Mouse (Mus musculus) adrenal gland, postnatal 36 days (tissue): ENCODE data around the gene 4933402N03Rik. TPM values are rescaled to one million over a fixed set of nuclear protein-coding genes. Genes with fewer than 3 reads are reported as not detected.

ENCODE experiments used
- DNase-seq, 2 experiments: peaks; one replicate each; pipeline ENCODE4 v3.0.0; 2021; ENCODE audit warnings: mixed read lengths in 1 of 2
- long read RNA-seq, 2 experiments: library from polyadenylated mRNA; stranded (forward); transcript quantifications; one replicate each; pipeline ENCODE4 v2.0.0; 2021; ENCODE audit warnings: borderline sequencing depth in 2 of 2
- total RNA-seq, 2 experiments: library from RNA; stranded (reverse); gene quantifications; 2 replicates each; pipeline ENCODE4 v1.2.3; 2021

The 4933402N03Rik gene
- total RNA-seq, result not detected
- long read RNA-seq, experiment 1, result 0 reads
- long read RNA-seq, experiment 2, result 0 reads

DNA sequence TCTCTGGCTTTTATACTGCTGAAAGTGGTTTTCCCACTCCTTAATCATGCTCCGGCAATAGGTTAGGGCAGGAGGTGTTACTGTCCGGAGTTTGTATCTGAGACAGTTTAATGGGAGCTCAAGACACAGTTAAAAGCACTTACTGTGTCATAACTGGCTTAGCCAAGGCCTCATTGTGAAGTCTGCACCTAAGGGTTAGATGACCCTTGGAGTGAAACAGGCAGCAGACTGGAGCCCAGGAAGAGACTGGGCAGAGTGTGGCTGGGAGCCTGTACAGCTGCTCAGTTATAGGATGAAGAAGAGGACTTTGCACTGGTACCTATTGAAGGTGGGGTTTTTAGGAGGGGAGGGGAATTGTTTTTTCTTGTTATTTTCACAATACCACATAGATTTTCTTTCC lies at the start of gene 4933402N03Rik:
Gene 4933402N03Rik, minus strand, starts transcription at position 101 of the 400 bp plus-strand sequence.
- no peak for DNase-seq

- DNase-seq, result no peak
These were observed 41.9 kb upstream of the 4933402N03Rik start for GRCm38 (mm10) chr7:131187996-131188395.

- no peak for DNase-seq
These were observed 40.9 kb upstream of the 4933402N03Rik start for GRCm38 (mm10) chr7:131187047-131187446.

DNA sequence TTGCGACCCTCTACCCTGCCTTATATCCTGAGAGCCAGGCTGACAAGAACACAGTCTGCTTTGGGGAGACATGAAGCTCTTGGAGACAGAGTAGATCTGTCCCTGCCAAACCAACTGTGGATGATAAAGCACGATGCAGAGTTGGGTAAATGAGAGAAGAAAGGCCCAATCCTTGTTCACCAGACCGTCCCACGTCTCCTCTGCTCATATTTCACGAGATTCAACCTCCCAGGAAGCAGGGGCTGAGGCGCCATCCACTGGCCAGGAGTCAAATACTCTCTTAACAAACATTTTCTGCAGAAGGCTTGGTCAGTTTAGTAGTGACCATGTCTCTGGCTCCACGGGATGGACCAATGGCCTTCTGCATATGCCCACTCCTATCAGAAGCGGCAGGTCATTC lies 38.2 kb upstream of the 4933402N03Rik start:
- no peak for DNase-seq

GRCm38 (mm10) chr7:131182685-131183084 lies 36.6 kb upstream of the 4933402N03Rik start:
- DNase-seq, result peak; percentile 46 to 69

DNA sequence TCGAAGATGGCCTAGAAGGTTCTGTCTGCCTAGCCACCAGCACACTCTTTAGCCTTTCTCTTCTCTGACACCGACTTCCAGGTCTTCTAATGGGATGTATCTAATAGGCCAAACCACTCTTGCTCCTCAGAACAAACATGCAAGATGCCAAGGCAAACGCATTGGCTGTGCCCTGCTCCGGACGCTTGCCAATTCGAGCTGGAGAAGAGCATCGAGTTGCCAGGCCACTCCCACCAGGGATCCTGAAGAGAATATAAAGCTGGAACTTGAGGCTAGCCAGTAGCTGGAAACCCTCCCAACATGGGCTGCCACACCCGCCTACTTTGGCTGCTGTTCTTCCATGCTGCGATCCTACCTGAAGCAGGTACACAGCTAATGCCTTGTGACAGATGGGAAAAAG lies 28.0 kb upstream of the 4933402N03Rik start, which contains the start of gene 5430419D17Rik:
Gene 5430419D17Rik, plus strand, starts transcription at position 282 of the 400 bp plus-strand sequence.
- DNase-seq, result no peak

GRCm38 (mm10) chr7:131169099-131169498 lies 23.0 kb upstream of the 4933402N03Rik start:
- DNase-seq, result no peak

GRCm38 (mm10) chr7:131167771-131168170 lies 21.7 kb upstream of the 4933402N03Rik start:
- no peak for DNase-seq

DNA sequence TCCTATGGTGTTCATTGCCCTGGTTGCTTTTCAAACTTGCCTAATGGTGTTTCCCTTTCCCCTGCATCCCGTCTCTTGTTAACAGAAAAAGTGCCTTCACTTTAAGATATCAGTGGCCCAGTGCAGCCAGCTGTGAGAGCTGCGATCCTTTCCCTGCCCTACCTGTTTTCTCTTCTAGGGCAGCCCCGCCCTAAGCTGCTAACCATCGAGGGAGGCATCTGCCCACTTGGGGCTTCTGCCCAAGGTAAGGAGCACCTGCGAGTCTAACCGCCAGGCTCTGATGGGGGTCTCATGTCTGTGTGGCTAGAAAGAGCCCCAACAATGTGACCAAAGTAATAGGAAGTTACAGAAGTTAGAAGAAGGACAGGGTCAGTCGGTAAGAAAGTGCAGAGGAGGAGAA lies 16.1 kb upstream of the 4933402N03Rik start:
- DNase-seq, result no peak

- no peak for DNase-seq
These were observed 6.9 kb upstream of the 4933402N03Rik start for GRCm38 (mm10) chr7:131153044-131153443.

- DNase-seq, result no peak
These were observed 4.1 kb upstream of the 4933402N03Rik start for GRCm38 (mm10) chr7:131150179-131150578.

DNA sequence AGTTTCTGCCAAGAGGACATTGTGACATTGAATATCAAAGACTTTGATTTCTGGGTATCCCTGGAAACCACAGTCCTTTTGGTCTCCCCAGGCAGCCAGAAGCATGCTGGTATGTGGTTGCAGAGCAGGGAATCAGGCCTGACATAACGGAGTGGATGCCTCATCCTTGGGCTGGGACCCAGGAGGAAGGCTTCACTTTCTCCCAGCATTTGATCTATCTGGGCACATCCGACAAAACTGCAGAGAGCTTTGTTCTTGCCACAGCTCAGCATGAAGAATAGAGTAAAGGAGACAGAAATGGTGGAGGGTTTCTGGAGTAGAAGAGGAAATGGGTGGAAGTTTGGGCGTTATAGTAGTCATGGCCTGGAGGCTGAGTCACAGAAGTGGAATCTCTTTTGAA lies 12.9 kb downstream of the 4933402N03Rik start:
- no peak for DNase-seq

DNA sequence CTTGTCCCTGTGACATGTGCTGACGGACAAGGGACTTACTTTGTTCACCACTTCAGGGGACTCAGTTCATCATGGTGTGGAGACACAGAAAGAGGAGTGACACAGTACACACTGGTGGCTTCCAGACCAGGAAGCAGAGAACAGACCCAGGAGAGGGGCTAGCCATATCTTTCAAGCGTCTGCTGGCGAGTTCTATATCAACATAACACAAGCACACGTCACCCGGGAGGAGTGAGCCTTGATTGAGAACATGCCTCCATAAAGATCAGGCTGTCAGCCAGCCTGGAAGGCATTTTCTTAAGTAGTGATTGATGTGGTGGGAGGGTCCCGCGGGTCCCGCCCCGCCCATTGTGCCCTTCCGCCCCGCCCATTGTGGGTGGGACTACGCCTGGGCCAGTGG lies 16.1 kb downstream of the 4933402N03Rik start:
- no peak for DNase-seq

DNA sequence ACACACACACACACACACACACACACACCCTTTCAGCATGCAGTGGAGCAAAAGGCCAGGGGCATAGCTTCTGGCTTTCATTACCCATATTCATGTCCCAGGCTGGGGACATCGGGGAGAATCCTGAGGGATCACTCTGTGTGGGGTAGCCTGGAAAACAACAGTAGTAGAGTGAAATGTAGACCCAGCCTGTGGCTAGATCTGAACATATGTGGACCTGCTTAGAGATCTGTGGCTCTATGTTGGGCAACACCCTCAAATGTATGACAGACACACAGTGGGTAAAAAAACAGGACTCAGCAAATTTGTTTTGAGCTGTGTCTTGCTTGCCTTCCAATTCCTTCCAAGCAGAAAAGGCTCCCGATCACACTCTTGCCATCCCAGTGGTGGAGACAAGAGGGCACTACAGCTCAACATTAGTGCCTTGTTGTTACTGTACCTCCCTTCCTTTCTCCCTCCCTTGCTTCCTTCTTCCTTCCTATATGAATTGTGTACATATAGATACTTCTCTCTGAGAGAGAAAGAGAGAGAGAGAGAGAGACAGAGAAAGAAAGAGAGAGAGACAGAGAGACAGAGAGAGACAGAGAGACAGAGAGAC lies 23.8 kb downstream of the 4933402N03Rik start:
- DNase-seq, result no peak

DNA sequence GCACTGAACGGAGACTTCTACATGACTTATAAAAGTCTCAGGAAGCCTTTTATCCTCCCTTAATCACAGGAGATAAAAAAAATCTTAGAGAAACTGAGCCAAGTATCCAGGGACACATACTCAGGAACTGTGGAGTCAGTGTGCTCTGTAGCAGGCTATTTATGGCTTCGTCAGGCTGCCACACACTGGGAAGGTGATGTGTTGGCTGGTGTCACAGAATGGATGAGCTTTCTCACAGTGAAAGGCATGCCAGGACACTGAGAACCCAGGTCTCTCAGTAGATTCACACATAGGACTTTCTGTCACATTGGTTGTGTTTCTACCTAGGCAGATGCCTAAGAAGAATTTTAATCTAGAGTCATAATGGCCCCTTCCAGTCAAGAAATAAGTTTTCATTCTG lies 31.7 kb downstream of the 4933402N03Rik start:
- no peak for DNase-seq

DNA sequence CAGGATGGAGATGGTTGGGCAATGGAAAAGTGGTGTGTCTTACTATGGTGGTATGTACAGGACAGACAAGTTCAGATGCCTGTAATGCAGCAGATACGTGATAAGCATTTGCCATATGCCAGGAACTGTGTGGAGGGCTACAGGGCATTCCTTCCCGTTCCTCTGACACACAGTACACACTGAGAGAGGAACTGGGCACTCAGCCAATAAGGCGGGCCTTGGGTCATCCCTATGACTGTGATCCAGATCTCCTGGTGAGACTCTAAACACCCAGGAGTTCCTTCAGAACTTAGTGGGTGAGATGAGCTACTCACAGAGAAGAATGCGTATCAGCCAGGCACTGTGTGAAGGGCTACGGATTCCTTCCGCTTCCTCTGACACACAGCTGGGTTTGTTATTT lies 32.4 kb downstream of the 4933402N03Rik start:
- peak; percentile 2 to 22 for DNase-seq

- peak; percentile 40 to 66 for DNase-seq
These were observed 33.6 kb downstream of the 4933402N03Rik start for GRCm38 (mm10) chr7:131112486-131112885.

Other genes starting within 250 kb of the 4933402N03Rik start
- 10 to 100 TPM; 38.5 to 94.6 TPM for gene Htra1, start 210.2 kb downstream of the 4933402N03Rik start, total RNA-seq
- not detected for gene Dmbt1, start 114.3 kb downstream of the 4933402N03Rik start, total RNA-seq
- gene 5430419D17Rik, start 28.1 kb upstream of the 4933402N03Rik start, total RNA-seq, result not detected
- gene Cuzd1, start 176.0 kb upstream of the 4933402N03Rik start, total RNA-seq, result not detected
- gene Fam24b, start 183.2 kb upstream of the 4933402N03Rik start, total RNA-seq, result not detected
- gene Fam24a, start 187.6 kb upstream of the 4933402N03Rik start, total RNA-seq, result not detected
- 10 to 100 TPM; 12.0 to 16.8 TPM for gene 2310057M21Rik, start 216.4 kb upstream of the 4933402N03Rik start, total RNA-seq
- 10 to 100 TPM; 19.8 to 21.1 TPM for gene Pstk, start 224.8 kb upstream of the 4933402N03Rik start, total RNA-seq